Mouse (Mus musculus): ENCODE measurements around the gene Crebrf. TPM values are rescaled to one million over a fixed set of nuclear protein-coding genes. Genes with fewer than 3 reads are reported as not detected.
A peak's percentile ranks its signal among the peaks of the same experiment; 100 is the strongest.

The Crebrf gene
- polyA plus RNA-seq (2012; rRNA removed): 0.58 and 2.8 TPM in 2 replicates

GRCm38 (mm10) chr17:26715271-26715758 lies at the start of gene Crebrf:
Crebrf (plus strand) TSS chr17:26715650.
- peaks cover 6% of the 10 kb centered on the region; the same call in 1 of the 2 replicates for H3K4me1 ChIP-seq (ENCODE audit: control insufficient read depth, insufficient read depth, insufficient read length, low read length)
- peak within 1 kb of the TSS; percentile 80 for H3K4me3 ChIP-seq (ENCODE audit: low read depth, low read length)
- WGBS: under 1% methylated on average over 41 of the region's 41 CpGs
- TF ChIP-seq POLR2A (IDR thresholded peaks at IDR 0.05; ENCODE audit: low read depth, low read length) (peak; percentile 89), CTCF (IDR thresholded peaks at IDR 0.05; ENCODE audit: extremely low read depth, insufficient read length, insufficient replicate concordance, low read depth, low read length) (no peak)
- no peaks in the 10 kb centered on the region for H3K27me3 ChIP-seq (ENCODE audit: control insufficient read depth, insufficient read depth, low read length)
- peak within 1 kb of the TSS; percentile 99 for H3K27ac ChIP-seq (ENCODE audit: insufficient read depth, low read depth, low read length)
- no peaks in the 10 kb centered on the region for H3K36me3 ChIP-seq (ENCODE audit: control insufficient read depth, insufficient read depth, low read length)

DNA sequence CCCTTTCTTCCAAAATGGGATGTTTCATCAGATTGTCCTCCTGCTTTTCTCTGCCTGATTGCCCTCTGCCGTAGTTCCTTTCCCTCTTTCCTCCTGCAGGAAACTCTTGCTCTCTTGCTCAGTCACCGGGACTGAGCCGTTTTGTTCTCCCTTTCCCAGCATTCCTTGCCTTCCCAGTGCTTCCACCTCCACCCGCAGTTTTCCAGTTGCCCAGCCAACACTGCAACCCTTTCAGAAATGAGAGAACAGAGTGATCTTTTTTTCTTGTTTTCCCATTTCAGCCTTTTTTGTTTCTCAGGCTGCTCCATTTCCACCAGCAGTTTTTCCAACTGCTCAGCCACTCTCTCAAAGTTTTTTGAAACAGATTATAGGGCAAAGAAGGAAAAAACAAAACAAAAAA lies 44.2 kb upstream of the Crebrf start:
- Histone ChIP-seq H3K4me1 (ENCODE audit: control insufficient read depth, insufficient read depth, insufficient read length, low read length) (peaks cover 2% of the 10 kb centered on the region; the same call in 1 of the 2 replicates), H3K36me3 (ENCODE audit: control insufficient read depth, insufficient read depth, low read length) (no peaks in the 10 kb centered on the region), H3K27ac (ENCODE audit: insufficient read depth, low read depth, low read length) (no peak overlapping the region), H3K4me3 (ENCODE audit: low read depth, low read length) (no peak overlapping the region), H3K27me3 (ENCODE audit: control insufficient read depth, insufficient read depth, low read length) (no peaks in the 10 kb centered on the region)
- TF ChIP-seq POLR2A (IDR thresholded peaks at IDR 0.05; ENCODE audit: low read depth, low read length): no peak
- no peak for TF ChIP-seq CTCF (IDR thresholded peaks at IDR 0.05; ENCODE audit: extremely low read depth, insufficient read length, insufficient replicate concordance, low read depth, low read length)
- WGBS: 49% methylated on average over 4 of the region's 4 CpGs

DNA sequence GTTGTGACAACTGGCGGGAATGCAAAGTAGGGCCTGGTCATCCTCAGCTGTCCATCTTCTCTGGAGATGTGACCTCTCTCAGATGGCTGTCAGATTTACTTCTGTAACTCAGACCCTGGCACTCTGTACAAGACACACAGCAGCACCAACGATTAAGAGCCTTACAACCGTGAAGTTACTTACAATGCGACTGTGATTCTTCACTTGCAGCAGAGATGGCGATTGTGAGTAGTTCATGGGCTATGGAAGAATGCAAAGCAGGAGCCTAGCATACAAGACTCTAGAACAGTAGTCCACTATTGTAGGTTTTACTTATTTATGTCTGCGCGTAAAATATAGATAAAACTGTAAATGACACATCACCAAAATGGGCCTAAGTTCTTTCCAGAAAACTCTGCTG lies 39.6 kb upstream of the Crebrf start:
- Histone ChIP-seq H3K36me3 (ENCODE audit: control insufficient read depth, insufficient read depth, low read length) (no peaks in the 10 kb centered on the region), H3K27ac (ENCODE audit: insufficient read depth, low read depth, low read length) (no peak overlapping the region), H3K4me1 (ENCODE audit: control insufficient read depth, insufficient read depth, insufficient read length, low read length) (peaks cover 2% of the 10 kb centered on the region; the same call in 1 of the 2 replicates), H3K4me3 (ENCODE audit: low read depth, low read length) (peak overlapping the region; percentile 94), H3K27me3 (ENCODE audit: control insufficient read depth, insufficient read depth, low read length) (no peaks in the 10 kb centered on the region)
- no peak for TF ChIP-seq POLR2A (IDR thresholded peaks at IDR 0.05; ENCODE audit: low read depth, low read length)
- no peak for TF ChIP-seq CTCF (IDR thresholded peaks at IDR 0.05; ENCODE audit: extremely low read depth, insufficient read length, insufficient replicate concordance, low read depth, low read length)
- 21% methylated on average over 7 of the region's 7 CpGs for WGBS

DNA sequence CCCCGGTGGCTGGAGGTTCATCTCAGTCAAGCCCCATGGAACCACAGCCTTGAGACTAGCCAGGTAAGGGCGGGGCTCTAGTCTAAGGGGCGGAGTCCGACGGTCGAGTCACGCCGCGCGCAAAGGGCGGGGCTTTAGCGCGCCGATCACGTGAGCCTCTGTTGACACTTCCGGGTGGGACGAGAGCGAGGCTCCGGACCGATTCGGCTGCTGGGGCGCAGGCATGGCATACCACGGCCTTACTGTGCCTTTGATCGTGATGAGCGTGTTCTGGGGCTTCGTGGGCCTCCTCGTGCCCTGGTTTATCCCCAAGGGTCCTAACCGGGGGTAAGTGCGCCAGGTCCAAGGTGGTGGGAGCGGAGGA lies 39.2 kb upstream of the Crebrf start:
- Histone ChIP-seq H3K27me3 (ENCODE audit: control insufficient read depth, insufficient read depth, low read length) (no peaks in the 10 kb centered on the region), H3K4me1 (ENCODE audit: control insufficient read depth, insufficient read depth, insufficient read length, low read length) (peaks cover 2% of the 10 kb centered on the region; the same call in 1 of the 2 replicates), H3K4me3 (ENCODE audit: low read depth, low read length) (peak overlapping the region; percentile 94), H3K36me3 (ENCODE audit: control insufficient read depth, insufficient read depth, low read length) (no peaks in the 10 kb centered on the region), H3K27ac (ENCODE audit: insufficient read depth, low read depth, low read length) (peak overlapping the region; percentile 99)
- under 1% methylated on average over 30 of the region's 30 CpGs for WGBS
- no peak for TF ChIP-seq CTCF (IDR thresholded peaks at IDR 0.05; ENCODE audit: extremely low read depth, insufficient read length, insufficient replicate concordance, low read depth, low read length)
- peak; percentile 78; the same call in 1 of the 2 replicates for TF ChIP-seq POLR2A (IDR thresholded peaks at IDR 0.05; ENCODE audit: low read depth, low read length)

DNA sequence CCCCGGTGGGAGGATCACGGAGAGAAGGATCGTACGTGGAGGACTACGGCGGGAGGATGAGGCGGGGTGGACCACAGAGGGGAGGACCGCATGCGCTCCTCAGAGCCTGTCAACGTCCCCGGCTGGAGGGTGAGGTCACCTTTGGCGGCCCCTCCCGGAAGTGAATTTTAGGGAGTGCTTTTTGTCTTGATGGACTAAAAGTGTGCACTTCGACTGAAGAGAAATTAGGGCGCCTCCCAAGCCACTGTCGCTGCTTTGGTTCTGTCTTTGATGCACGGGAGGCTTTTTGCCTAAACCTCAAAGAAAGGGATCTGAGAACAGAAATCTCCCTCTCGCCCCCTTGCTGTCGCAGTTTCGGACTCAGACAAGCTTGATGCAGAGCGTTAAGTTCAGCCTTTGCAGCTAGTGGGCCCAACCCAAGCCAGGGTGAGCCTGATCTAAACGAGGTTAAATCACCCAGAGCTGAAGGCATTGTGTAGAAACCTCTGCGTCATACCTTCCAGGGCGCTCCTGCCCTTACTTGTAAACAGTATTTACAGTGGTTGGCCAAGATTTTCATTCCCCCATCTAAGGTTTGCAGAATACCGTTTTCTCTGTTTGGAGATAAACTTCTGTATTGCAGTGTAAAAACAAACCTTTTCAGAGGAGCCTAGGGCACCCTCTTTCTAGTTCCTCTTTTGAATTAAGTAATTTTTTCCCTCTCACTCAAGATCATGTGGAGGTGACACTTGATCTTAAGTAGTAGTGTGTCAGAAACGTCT lies 38.7 kb upstream of the Crebrf start:
- Histone ChIP-seq H3K27me3 (ENCODE audit: control insufficient read depth, insufficient read depth, low read length) (no peaks in the 10 kb centered on the region), H3K36me3 (ENCODE audit: control insufficient read depth, insufficient read depth, low read length) (0 out of 2 replicates have a peak, but pooled peaks cover 2% of the 10 kb centered on the region), H3K27ac (ENCODE audit: insufficient read depth, low read depth, low read length) (peak overlapping the region; percentile 99), H3K4me1 (ENCODE audit: control insufficient read depth, insufficient read depth, insufficient read length, low read length) (peaks cover 2% of the 10 kb centered on the region; the same call in 1 of the 2 replicates), H3K4me3 (ENCODE audit: low read depth, low read length) (peak overlapping the region; percentile 94)
- TF ChIP-seq POLR2A (IDR thresholded peaks at IDR 0.05; ENCODE audit: low read depth, low read length) (no peak), CTCF (IDR thresholded peaks at IDR 0.05; ENCODE audit: extremely low read depth, insufficient read length, insufficient replicate concordance, low read depth, low read length) (no peak)
- WGBS: 1% methylated on average over 26 of the region's 26 CpGs

- Histone ChIP-seq H3K4me3 (ENCODE audit: low read depth, low read length) (no peak overlapping the region), H3K36me3 (ENCODE audit: control insufficient read depth, insufficient read depth, low read length) (peaks cover 3% of the 10 kb centered on the region; the same call in 1 of the 2 replicates), H3K27me3 (ENCODE audit: control insufficient read depth, insufficient read depth, low read length) (no peaks in the 10 kb centered on the region), H3K4me1 (ENCODE audit: control insufficient read depth, insufficient read depth, insufficient read length, low read length) (peaks cover 2% of the 10 kb centered on the region; the same call in 1 of the 2 replicates), H3K27ac (ENCODE audit: insufficient read depth, low read depth, low read length) (no peak overlapping the region)
- 59% methylated on average over 7 of the region's 7 CpGs for WGBS
- TF ChIP-seq CTCF (IDR thresholded peaks at IDR 0.05; ENCODE audit: extremely low read depth, insufficient read length, insufficient replicate concordance, low read depth, low read length) (no peak), POLR2A (IDR thresholded peaks at IDR 0.05; ENCODE audit: low read depth, low read length) (no peak)
Observed at GRCm38 (mm10) chr17:26677711-26678637, 37.5 kb upstream of the Crebrf start.

Measured in small intestine, adult 2 months (tissue).